ENCODE assay signal across 11 mouse cellular contexts in the genomic region with DNA sequence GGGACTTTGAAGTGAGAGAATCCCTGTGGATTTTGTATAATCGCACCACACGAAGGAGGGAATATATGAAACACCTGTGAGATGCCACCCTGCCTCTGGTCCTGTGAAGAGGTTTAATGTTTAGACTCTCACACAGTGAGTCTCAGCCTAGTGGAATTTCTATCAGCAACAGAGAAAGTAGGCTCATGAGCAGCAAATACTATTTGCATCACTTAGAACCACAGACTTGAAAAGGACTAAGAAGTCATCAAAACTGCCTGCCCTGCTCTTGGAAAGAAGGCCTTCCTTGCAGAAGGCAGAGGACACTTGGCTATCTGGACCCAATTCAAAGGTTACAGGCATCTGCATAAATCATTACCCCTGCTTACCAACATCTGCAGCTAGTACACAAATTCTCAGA.
DNase-seq lines count a peak whose midpoint lies in the region; ATAC-seq lines count a peak whose summit lies in the region.
"Had no signal": no experiment of that assay in that cellular context is flagged by ENCODE, and none has a peak within 500 bp of the region (broad histone marks: within the 10 kb centered on the region; RNA-seq: fewer than 3 reads in every experiment).

No protein-coding gene starts in this region.

- H3K27ac ChIP-seq in hindbrain, embryonic 10.5 days: peak overlapping the region; percentile 84
- H3K27ac ChIP-seq in hindbrain, embryonic 11.5 days (ENCODE audit: low read depth, low read length): no peak overlapping the region
- peak overlapping the region; percentile 54 for H3K27ac ChIP-seq in forebrain, embryonic 12.5 days
- peak overlapping the region; percentile 50 for H3K27ac ChIP-seq in limb, embryonic 10.5 days
- H3K27ac ChIP-seq in neural tube, embryonic 15.5 days (replicated peaks): peak overlapping the region; percentile 33
- H3K27ac ChIP-seq: kidney, embryonic 15.5 days had no signal

- H3K4me3 ChIP-seq in hindbrain, embryonic 10.5 days: no peak overlapping the region
- H3K4me3 ChIP-seq in hindbrain, embryonic 11.5 days (ENCODE audit: low read depth, low read length): no peak overlapping the region
- no peak overlapping the region for H3K4me3 ChIP-seq in forebrain, embryonic 12.5 days (replicated peaks)
- no peak overlapping the region for H3K4me3 ChIP-seq in limb, embryonic 10.5 days
- no peak overlapping the region for H3K4me3 ChIP-seq in neural tube, embryonic 15.5 days (replicated peaks)
- H3K4me3 ChIP-seq: kidney, embryonic 15.5 days had no signal

- intact Hi-C loops in heart, postnatal 36 days (cut with DNase I): loop anchor here (5.0 to 10.0 kb wide), 2 partner anchors 472 to 990 kb away; no protein-coding TSS in a partner anchor

- H3K4me1 ChIP-seq in hindbrain, embryonic 10.5 days (replicated peaks): peaks cover 22% of the 10 kb centered on the region
- 0 out of 2 replicates have a peak, but pooled peaks cover 2% of the 10 kb centered on the region for H3K4me1 ChIP-seq in hindbrain, embryonic 11.5 days (replicated peaks; ENCODE audit: control insufficient read depth, insufficient read depth, low read length)
- H3K4me1 ChIP-seq in forebrain, embryonic 12.5 days: peaks cover 24% of the 10 kb centered on the region
- H3K4me1 ChIP-seq in limb, embryonic 10.5 days: peaks cover 21% of the 10 kb centered on the region
- peaks cover 18% of the 10 kb centered on the region for H3K4me1 ChIP-seq in neural tube, embryonic 15.5 days

- no peaks in the 10 kb centered on the region for H3K9me3 ChIP-seq in hindbrain, embryonic 10.5 days
- no peaks in the 10 kb centered on the region for H3K9me3 ChIP-seq in hindbrain, embryonic 11.5 days (ENCODE audit: control insufficient read depth, low read length)
- H3K9me3 ChIP-seq in forebrain, embryonic 12.5 days: no peaks in the 10 kb centered on the region
- no peaks in the 10 kb centered on the region for H3K9me3 ChIP-seq in limb, embryonic 10.5 days (replicated peaks)
- no peaks in the 10 kb centered on the region for H3K9me3 ChIP-seq in neural tube, embryonic 15.5 days (replicated peaks)
- H3K9me3 ChIP-seq: kidney, embryonic 15.5 days had no signal

- no peaks in the 10 kb centered on the region for H3K27me3 ChIP-seq in hindbrain, embryonic 10.5 days (ENCODE audit: insufficient read depth, poor library complexity, severe bottlenecking)
- no peaks in the 10 kb centered on the region for H3K27me3 ChIP-seq in hindbrain, embryonic 11.5 days (ENCODE audit: control insufficient read depth, insufficient read depth, low read length)
- no peaks in the 10 kb centered on the region for H3K27me3 ChIP-seq in forebrain, embryonic 12.5 days
- H3K27me3 ChIP-seq in limb, embryonic 10.5 days (ENCODE audit: low read depth, poor library complexity, severe bottlenecking): no peaks in the 10 kb centered on the region
- no peaks in the 10 kb centered on the region for H3K27me3 ChIP-seq in neural tube, embryonic 15.5 days (replicated peaks)
- H3K27me3 ChIP-seq: kidney, embryonic 15.5 days had no signal

- no peak for ATAC-seq in hindbrain, embryonic 11.5 days (ENCODE audit: low FRiP score)
- ATAC-seq in forebrain, embryonic 12.5 days (ENCODE audit: low FRiP score): no peak
- no peak for ATAC-seq in neural tube, embryonic 15.5 days (ENCODE audit: low FRiP score)

- H3K4me2 ChIP-seq in hindbrain, embryonic 11.5 days (replicated peaks; ENCODE audit: low read depth, low read length): no peak overlapping the region
- no peak overlapping the region for H3K4me2 ChIP-seq in forebrain, embryonic 12.5 days
- H3K4me2 ChIP-seq in neural tube, embryonic 15.5 days: no peak overlapping the region
- H3K4me2 ChIP-seq: kidney, embryonic 15.5 days had no signal

- no peak overlapping the region for H3K9ac ChIP-seq in hindbrain, embryonic 11.5 days (ENCODE audit: low read depth, low read length)
- H3K9ac ChIP-seq in forebrain, embryonic 12.5 days: no peak overlapping the region
- H3K9ac ChIP-seq in neural tube, embryonic 15.5 days (replicated peaks): 0 out of 2 replicates have a peak overlapping the region, but pooled peaks have one; percentile 17
- H3K9ac ChIP-seq: kidney, embryonic 15.5 days had no signal

- no peak for DNase-seq in hindbrain, embryonic 10.5 days (ENCODE audit: low spot score)
- no peak for DNase-seq in hindbrain, embryonic 11.5 days (ENCODE audit: low spot score)
- no peak for DNase-seq in limb, embryonic 10.5 days (ENCODE audit: low spot score)
- DNase-seq in adrenal gland, postnatal 4 days (ENCODE audit: low spot score in 2 of 2): no peak
- no peak for DNase-seq in layer of hippocampus, postnatal 10 days (ENCODE audit: low spot score in 2 of 2)
- DNase-seq in heart, postnatal 36 days: no peak
- DNase-seq: B cell, adult 2 months; thymus, adult 2 months had no signal

- no peaks in the 10 kb centered on the region for H3K36me3 ChIP-seq in hindbrain, embryonic 10.5 days
- H3K36me3 ChIP-seq in hindbrain, embryonic 11.5 days (ENCODE audit: control insufficient read depth, insufficient read depth, low read length): no peaks in the 10 kb centered on the region
- no peaks in the 10 kb centered on the region for H3K36me3 ChIP-seq in forebrain, embryonic 12.5 days (replicated peaks)
- H3K36me3 ChIP-seq in limb, embryonic 10.5 days: no peaks in the 10 kb centered on the region
- no peaks in the 10 kb centered on the region for H3K36me3 ChIP-seq in neural tube, embryonic 15.5 days
- H3K36me3 ChIP-seq: kidney, embryonic 15.5 days had no signal

- 68% methylated on average over 2 of the region's 2 CpGs for WGBS in hindbrain, embryonic 10.5 days
- WGBS in hindbrain, embryonic 11.5 days: 55% methylated on average over 2 of the region's 2 CpGs
- 51% methylated on average over 2 of the region's 2 CpGs for WGBS in forebrain, embryonic 12.5 days
- 78% methylated on average over 2 of the region's 2 CpGs for WGBS in limb, embryonic 10.5 days
- 49% methylated on average over 2 of the region's 2 CpGs for WGBS in neural tube, embryonic 15.5 days
